Mouse (Mus musculus): ENCODE measurements around the gene Il2ra. TPM values are rescaled to one million over a fixed set of nuclear protein-coding genes. Genes with fewer than 3 reads are reported as not detected.
A peak's percentile ranks its signal among the peaks of the same experiment; 100 is the strongest.

The Il2ra gene
- polyA plus RNA-seq, 1 experiment from 2014 or later: not detected

GRCm38 (mm10) chr2:11663961-11664360 lies 21.4 kb downstream of the Il2ra start:
- Histone ChIP-seq H3K27ac (replicated peaks in 1 of 2; ENCODE audit: control insufficient read depth in 1 of 2, insufficient read depth in 1 of 2, low read depth in 2 of 2, low read length in 2 of 2) (no peak overlapping the region), H3K4me1 (ENCODE audit: control insufficient read depth in 2 of 2, insufficient read depth in 2 of 2, low read length in 2 of 2) (0 out of 4 replicates have a peak, but pooled peaks cover 0 to 2% of the 10 kb centered on the region in 2 experiments), H3K9ac (ENCODE audit: low read length) (no peak overlapping the region), H3K4me3 (ENCODE audit: control insufficient read depth in 1 of 2, insufficient read depth in 1 of 2, low read depth in 1 of 2, low read length in 2 of 2) (peak overlapping the region in 1 of 2 experiments; percentile 17; a peak in 1 of 4 replicates), H3K4me2 (ENCODE audit: low read length) (peak overlapping the region; percentile 54), H3K36me3 (ENCODE audit: control insufficient read depth, insufficient read depth, low read length) (no peaks in the 10 kb centered on the region), H3K27me3 (ENCODE audit: control insufficient read depth, insufficient read depth, low read length) (no peaks in the 10 kb centered on the region), H3K9me3 (ENCODE audit: control insufficient read depth, low read length) (no peaks in the 10 kb centered on the region)
- WGBS: 2% methylated on average over 10 of the region's 10 CpGs
- ATAC-seq (ENCODE audit: insufficient number of reproducible peaks, insufficient read depth, low FRiP score, low read depth): no peak

DNA sequence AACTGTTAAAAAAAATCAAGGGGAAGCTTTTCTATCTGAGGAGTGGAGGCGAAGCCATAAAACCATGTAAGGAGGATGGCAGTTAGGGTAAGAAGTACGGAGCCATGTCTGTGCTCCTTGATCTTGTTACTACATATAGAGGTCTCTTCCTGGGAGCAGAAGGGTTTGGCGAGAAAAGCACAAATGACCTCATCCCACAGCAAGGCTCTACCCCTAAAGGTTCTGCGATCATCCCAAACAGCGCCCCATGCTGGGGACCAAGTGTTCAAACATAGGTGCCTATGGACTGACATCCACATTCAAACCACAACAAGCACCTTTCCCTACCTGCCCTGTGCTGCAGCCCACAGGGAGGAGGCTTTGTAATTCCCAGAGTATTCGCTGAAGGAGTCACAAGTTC lies 21.8 kb downstream of the Il2ra start:
- H3K4me2 ChIP-seq (ENCODE audit: low read length): peak overlapping the region; percentile 54
- 37% methylated on average over 6 of the region's 6 CpGs for WGBS
- peak overlapping the region in 1 of 2 experiments; percentile 17; a peak in 1 of 4 replicates for H3K4me3 ChIP-seq (ENCODE audit: control insufficient read depth in 1 of 2, insufficient read depth in 1 of 2, low read depth in 1 of 2, low read length in 2 of 2)
- H3K9ac ChIP-seq (ENCODE audit: low read length): no peak overlapping the region
- no peak overlapping the region for H3K27ac ChIP-seq (replicated peaks in 1 of 2; ENCODE audit: control insufficient read depth in 1 of 2, insufficient read depth in 1 of 2, low read depth in 2 of 2, low read length in 2 of 2)
- H3K27me3 ChIP-seq (ENCODE audit: control insufficient read depth, insufficient read depth, low read length): no peaks in the 10 kb centered on the region
- no peaks in the 10 kb centered on the region for H3K36me3 ChIP-seq (ENCODE audit: control insufficient read depth, insufficient read depth, low read length)
- no peak for ATAC-seq (ENCODE audit: insufficient number of reproducible peaks, insufficient read depth, low FRiP score, low read depth)
- no peaks in the 10 kb centered on the region for H3K9me3 ChIP-seq (ENCODE audit: control insufficient read depth, low read length)
- H3K4me1 ChIP-seq (ENCODE audit: control insufficient read depth in 2 of 2, insufficient read depth in 2 of 2, low read length in 2 of 2): no peaks in the 10 kb centered on the region

DNA sequence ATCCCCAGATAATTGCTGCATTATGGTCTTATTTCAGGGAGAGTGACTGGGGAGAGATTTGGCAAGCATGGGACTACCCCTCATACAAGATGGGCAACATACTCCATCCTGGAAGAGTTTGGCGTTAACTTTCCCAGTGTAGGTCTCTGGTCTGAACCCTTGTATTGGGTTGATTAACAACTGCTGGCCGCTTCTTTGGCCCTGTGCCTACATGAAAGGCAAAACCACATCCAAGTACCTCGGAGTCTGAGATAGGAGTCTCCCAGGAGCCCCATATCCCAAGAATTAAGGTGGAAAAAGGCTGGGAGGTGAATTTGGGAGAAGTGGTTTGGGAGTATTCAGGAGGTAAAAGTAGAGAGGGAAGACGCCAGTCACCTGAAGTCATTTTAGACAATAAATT lies 22.2 kb downstream of the Il2ra start:
- no peak for ATAC-seq (ENCODE audit: insufficient number of reproducible peaks, insufficient read depth, low FRiP score, low read depth)
- H3K4me1 ChIP-seq (ENCODE audit: control insufficient read depth in 2 of 2, insufficient read depth in 2 of 2, low read length in 2 of 2): no peaks in the 10 kb centered on the region

DNA sequence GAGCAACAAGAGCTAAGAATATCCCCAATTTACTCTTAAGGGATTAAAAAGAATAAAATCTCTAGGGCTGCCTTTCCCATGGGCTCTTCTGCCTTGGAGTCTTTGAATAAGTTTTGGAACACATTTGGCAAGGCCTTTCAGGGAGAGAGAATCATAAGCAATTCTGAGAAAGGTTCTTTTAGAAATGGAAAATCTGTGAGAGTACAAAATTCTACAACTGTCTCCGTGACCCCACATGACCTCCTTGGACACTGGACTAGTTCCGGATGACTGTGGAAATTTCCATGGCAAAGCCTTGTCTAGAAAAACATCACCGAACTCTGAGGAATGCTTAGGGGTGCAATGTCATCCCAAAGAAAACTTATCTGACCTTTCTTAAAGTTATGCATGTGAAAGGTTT lies 22.7 kb downstream of the Il2ra start:
- no peak for ATAC-seq (ENCODE audit: insufficient number of reproducible peaks, insufficient read depth, low FRiP score, low read depth)
- no peaks in the 10 kb centered on the region for H3K36me3 ChIP-seq (ENCODE audit: control insufficient read depth, insufficient read depth, low read length)
- H3K4me2 ChIP-seq (ENCODE audit: low read length): no peak overlapping the region
- no peaks in the 10 kb centered on the region for H3K4me1 ChIP-seq (ENCODE audit: control insufficient read depth in 2 of 2, insufficient read depth in 2 of 2, low read length in 2 of 2)
- H3K9me3 ChIP-seq (ENCODE audit: control insufficient read depth, low read length): no peaks in the 10 kb centered on the region
- H3K27ac ChIP-seq (replicated peaks in 1 of 2; ENCODE audit: control insufficient read depth in 1 of 2, insufficient read depth in 1 of 2, low read depth in 2 of 2, low read length in 2 of 2): no peak overlapping the region
- no peaks in the 10 kb centered on the region for H3K27me3 ChIP-seq (ENCODE audit: control insufficient read depth, insufficient read depth, low read length)
- H3K9ac ChIP-seq (ENCODE audit: low read length): no peak overlapping the region
- WGBS: 79% methylated on average over 3 of the region's 3 CpGs
- H3K4me3 ChIP-seq (ENCODE audit: control insufficient read depth in 1 of 2, insufficient read depth in 1 of 2, low read depth in 1 of 2, low read length in 2 of 2): no peak overlapping the region

More for the DNA sequence above, 22.2 kb downstream of the Il2ra start:
- WGBS: 80% methylated on average over 4 of the region's 4 CpGs
- Histone ChIP-seq H3K27me3 (ENCODE audit: control insufficient read depth, insufficient read depth, low read length) (no peaks in the 10 kb centered on the region), H3K9me3 (ENCODE audit: control insufficient read depth, low read length) (no peaks in the 10 kb centered on the region), H3K4me3 (ENCODE audit: control insufficient read depth in 1 of 2, insufficient read depth in 1 of 2, low read depth in 1 of 2, low read length in 2 of 2) (no peak overlapping the region), H3K27ac (replicated peaks in 1 of 2; ENCODE audit: control insufficient read depth in 1 of 2, insufficient read depth in 1 of 2, low read depth in 2 of 2, low read length in 2 of 2) (no peak overlapping the region), H3K9ac (ENCODE audit: low read length) (no peak overlapping the region), H3K36me3 (ENCODE audit: control insufficient read depth, insufficient read depth, low read length) (no peaks in the 10 kb centered on the region), H3K4me2 (ENCODE audit: low read length) (no peak overlapping the region)

DNA sequence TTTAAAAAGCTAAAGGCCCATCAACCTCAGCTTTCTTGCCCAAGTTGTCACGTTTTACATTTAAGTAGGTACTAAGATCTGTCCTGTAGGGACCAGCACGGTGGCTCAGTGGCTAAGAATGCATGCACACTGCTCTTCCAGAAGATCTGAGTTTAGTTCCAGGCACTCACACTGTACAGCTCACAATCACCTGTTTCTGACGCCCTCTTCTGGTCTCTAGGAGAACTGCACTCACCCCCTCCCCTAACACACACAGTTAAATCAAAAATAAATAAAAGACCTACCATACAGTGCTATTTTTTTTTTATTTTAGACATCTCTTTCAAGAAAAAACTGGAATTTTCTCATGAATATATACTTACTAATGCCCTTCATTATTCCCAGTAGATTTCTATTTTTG lies 29.5 kb downstream of the Il2ra start:
- H3K36me3 ChIP-seq (ENCODE audit: control insufficient read depth, insufficient read depth, low read length): no peaks in the 10 kb centered on the region
- no peaks in the 10 kb centered on the region for H3K4me1 ChIP-seq (ENCODE audit: control insufficient read depth in 2 of 2, insufficient read depth in 2 of 2, low read length in 2 of 2)
- no peak overlapping the region for H3K4me3 ChIP-seq (ENCODE audit: control insufficient read depth in 1 of 2, insufficient read depth in 1 of 2, low read depth in 1 of 2, low read length in 2 of 2)
- no peak overlapping the region for H3K4me2 ChIP-seq (ENCODE audit: low read length)
- no peak overlapping the region for H3K27ac ChIP-seq (replicated peaks in 1 of 2; ENCODE audit: control insufficient read depth in 1 of 2, insufficient read depth in 1 of 2, low read depth in 2 of 2, low read length in 2 of 2)
- no peak for ATAC-seq (ENCODE audit: insufficient number of reproducible peaks, insufficient read depth, low FRiP score, low read depth)
- H3K9me3 ChIP-seq (ENCODE audit: control insufficient read depth, low read length): 0 out of 2 replicates have a peak, but pooled peaks cover 5% of the 10 kb centered on the region
- H3K9ac ChIP-seq (ENCODE audit: low read length): no peak overlapping the region
- H3K27me3 ChIP-seq (ENCODE audit: control insufficient read depth, insufficient read depth, low read length): no peaks in the 10 kb centered on the region
- 17% methylated on average over 3 of the region's 3 CpGs for WGBS

DNA sequence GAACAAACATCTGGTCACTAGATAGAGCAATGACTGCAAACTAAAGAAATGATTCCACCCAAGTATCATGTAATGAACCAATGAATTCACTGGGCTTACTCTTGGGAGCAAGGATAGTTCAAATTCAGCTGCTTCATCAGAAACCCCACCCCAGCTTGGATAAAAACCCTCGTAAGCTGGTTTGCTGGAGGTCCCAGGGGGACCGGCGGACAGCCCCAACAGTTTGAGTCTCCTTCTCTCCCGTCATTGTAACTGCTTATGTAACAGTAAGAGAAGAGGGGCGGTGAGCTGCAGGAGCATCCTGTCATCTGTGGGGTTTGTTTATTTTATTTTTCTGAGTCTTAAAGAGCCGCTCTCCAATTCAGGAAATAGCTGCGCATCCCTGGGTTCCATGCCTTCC lies 37.0 kb downstream of the Il2ra start:
- ATAC-seq (ENCODE audit: insufficient number of reproducible peaks, insufficient read depth, low FRiP score, low read depth): no peak
- Histone ChIP-seq H3K9me3 (ENCODE audit: control insufficient read depth, low read length) (no peaks in the 10 kb centered on the region), H3K27ac (replicated peaks in 1 of 2; ENCODE audit: control insufficient read depth in 1 of 2, insufficient read depth in 1 of 2, low read depth in 2 of 2, low read length in 2 of 2) (no peak overlapping the region), H3K36me3 (ENCODE audit: control insufficient read depth, insufficient read depth, low read length) (no peaks in the 10 kb centered on the region), H3K4me3 (ENCODE audit: control insufficient read depth in 1 of 2, insufficient read depth in 1 of 2, low read depth in 1 of 2, low read length in 2 of 2) (no peak overlapping the region), H3K4me2 (ENCODE audit: low read length) (no peak overlapping the region), H3K9ac (ENCODE audit: low read length) (no peak overlapping the region), H3K4me1 (ENCODE audit: control insufficient read depth in 2 of 2, insufficient read depth in 2 of 2, low read length in 2 of 2) (no peaks in the 10 kb centered on the region), H3K27me3 (ENCODE audit: control insufficient read depth, insufficient read depth, low read length) (no peaks in the 10 kb centered on the region)
- WGBS: 75% methylated on average over 7 of the region's 7 CpGs

- Histone ChIP-seq H3K4me3 (ENCODE audit: control insufficient read depth in 1 of 2, insufficient read depth in 1 of 2, low read depth in 1 of 2, low read length in 2 of 2) (no peak overlapping the region), H3K27me3 (ENCODE audit: control insufficient read depth, insufficient read depth, low read length) (no peaks in the 10 kb centered on the region), H3K27ac (replicated peaks in 1 of 2; ENCODE audit: control insufficient read depth in 1 of 2, insufficient read depth in 1 of 2, low read depth in 2 of 2, low read length in 2 of 2) (no peak overlapping the region), H3K4me1 (ENCODE audit: control insufficient read depth in 2 of 2, insufficient read depth in 2 of 2, low read length in 2 of 2) (no peaks in the 10 kb centered on the region), H3K4me2 (ENCODE audit: low read length) (no peak overlapping the region), H3K9ac (ENCODE audit: low read length) (no peak overlapping the region), H3K36me3 (ENCODE audit: control insufficient read depth, insufficient read depth, low read length) (no peaks in the 10 kb centered on the region), H3K9me3 (ENCODE audit: control insufficient read depth, low read length) (no peaks in the 10 kb centered on the region)
- ATAC-seq (ENCODE audit: insufficient number of reproducible peaks, insufficient read depth, low FRiP score, low read depth): no peak
- WGBS: 63% methylated on average over 4 of the region's 4 CpGs
Measured at GRCm38 (mm10) chr2:11682712-11683111, 40.1 kb downstream of the Il2ra start.

GRCm38 (mm10) chr2:11686512-11686911 lies 43.9 kb downstream of the Il2ra start:
- Histone ChIP-seq H3K36me3 (ENCODE audit: control insufficient read depth, insufficient read depth, low read length) (no peaks in the 10 kb centered on the region), H3K4me2 (ENCODE audit: low read length) (no peak overlapping the region), H3K9ac (ENCODE audit: low read length) (no peak overlapping the region), H3K4me1 (ENCODE audit: control insufficient read depth in 2 of 2, insufficient read depth in 2 of 2, low read length in 2 of 2) (no peaks in the 10 kb centered on the region), H3K4me3 (ENCODE audit: control insufficient read depth in 1 of 2, insufficient read depth in 1 of 2, low read depth in 1 of 2, low read length in 2 of 2) (no peak overlapping the region), H3K27ac (replicated peaks in 1 of 2; ENCODE audit: control insufficient read depth in 1 of 2, insufficient read depth in 1 of 2, low read depth in 2 of 2, low read length in 2 of 2) (no peak overlapping the region), H3K9me3 (ENCODE audit: control insufficient read depth, low read length) (no peaks in the 10 kb centered on the region), H3K27me3 (ENCODE audit: control insufficient read depth, insufficient read depth, low read length) (no peaks in the 10 kb centered on the region)
- no peak for ATAC-seq (ENCODE audit: insufficient number of reproducible peaks, insufficient read depth, low FRiP score, low read depth)
- 76% methylated on average over 4 of the region's 4 CpGs for WGBS
